Mouse (Mus musculus): Measurements from ENCODE around the gene Aqp9. TPM values are rescaled to one million over a fixed set of nuclear protein-coding genes. Genes with fewer than 3 reads are reported as not detected.

Gene Aqp9
- polyA plus RNA-seq, 1 experiment from 2014 or later, result 0.10 TPM

GRCm38 (mm10) chr9:71164353-71164752 is 4.1 kb downstream of the Aqp9 start:
- DNase-seq (ENCODE audit: low spot score), result no peak
- peaks cover 3% of the 10 kb centered on the region; the same call in 1 of the 2 replicates for H3K4me1 ChIP-seq (replicated peaks)
- no peaks in the 10 kb centered on the region for H3K36me3 ChIP-seq
- no peaks in the 10 kb centered on the region for H3K9me3 ChIP-seq
- no peak overlapping the region for H3K27ac ChIP-seq
- H3K27me3 ChIP-seq (ENCODE audit: insufficient read depth, poor library complexity, severe bottlenecking), result no peaks in the 10 kb centered on the region
- H3K4me3 ChIP-seq, result no peak overlapping the region
- 74% methylated on average over 3 of the region's 3 CpGs for WGBS

GRCm38 (mm10) chr9:71162858-71163740 is 5.4 kb downstream of the Aqp9 start:
- 75% methylated on average over 12 of the region's 12 CpGs for WGBS
- peaks cover 3% of the 10 kb centered on the region; the same call in 1 of the 2 replicates for H3K4me1 ChIP-seq (replicated peaks)
- H3K9me3 ChIP-seq, result no peaks in the 10 kb centered on the region
- DNase-seq (ENCODE audit: low spot score), result no peak
- no peaks in the 10 kb centered on the region for H3K27me3 ChIP-seq (ENCODE audit: insufficient read depth, poor library complexity, severe bottlenecking)
- no peak overlapping the region for H3K27ac ChIP-seq
- H3K36me3 ChIP-seq, result no peaks in the 10 kb centered on the region
- H3K4me3 ChIP-seq, result no peak overlapping the region

GRCm38 (mm10) chr9:71162131-71162857 is 6.2 kb downstream of the Aqp9 start:
- H3K27ac ChIP-seq, result no peak overlapping the region
- 88% methylated on average over 8 of the region's 8 CpGs for WGBS
- DNase-seq (ENCODE audit: low spot score), result no peak
- H3K9me3 ChIP-seq, result no peaks in the 10 kb centered on the region
- H3K36me3 ChIP-seq, result no peaks in the 10 kb centered on the region
- no peaks in the 10 kb centered on the region for H3K27me3 ChIP-seq (ENCODE audit: insufficient read depth, poor library complexity, severe bottlenecking)
- H3K4me1 ChIP-seq (replicated peaks), result no peaks in the 10 kb centered on the region
- no peak overlapping the region for H3K4me3 ChIP-seq

- Histone ChIP-seq H3K4me3 (no peak overlapping the region), H3K27ac (no peak overlapping the region), H3K9me3 (no peaks in the 10 kb centered on the region), H3K4me1 (replicated peaks) (0 out of 2 replicates have a peak, but pooled peaks cover 2% of the 10 kb centered on the region), H3K27me3 (ENCODE audit: insufficient read depth, poor library complexity, severe bottlenecking) (no peaks in the 10 kb centered on the region), H3K36me3 (no peaks in the 10 kb centered on the region)
- WGBS, result 91% methylated on average over 13 of the region's 13 CpGs
- no peak for DNase-seq (ENCODE audit: low spot score)
These were observed 7.4 kb downstream of the Aqp9 start for GRCm38 (mm10) chr9:71160849-71161711.

GRCm38 (mm10) chr9:71159686-71160085 is 8.8 kb downstream of the Aqp9 start:
- Histone ChIP-seq H3K27ac (no peak overlapping the region), H3K4me1 (replicated peaks) (0 out of 2 replicates have a peak, but pooled peaks cover 2% of the 10 kb centered on the region), H3K27me3 (ENCODE audit: insufficient read depth, poor library complexity, severe bottlenecking) (no peaks in the 10 kb centered on the region), H3K9me3 (no peaks in the 10 kb centered on the region), H3K4me3 (no peak overlapping the region), H3K36me3 (no peaks in the 10 kb centered on the region)
- DNase-seq (ENCODE audit: low spot score), result no peak
- WGBS, result 90% methylated on average over 5 of the region's 5 CpGs

- Histone ChIP-seq H3K36me3 (no peaks in the 10 kb centered on the region), H3K4me3 (no peak overlapping the region), H3K27ac (no peak overlapping the region), H3K9me3 (no peaks in the 10 kb centered on the region), H3K27me3 (ENCODE audit: insufficient read depth, poor library complexity, severe bottlenecking) (no peaks in the 10 kb centered on the region), H3K4me1 (replicated peaks) (0 out of 2 replicates have a peak, but pooled peaks cover 2% of the 10 kb centered on the region)
- 91% methylated on average over 7 of the region's 7 CpGs for WGBS
- no peak for DNase-seq (ENCODE audit: low spot score)
These were observed 9.3 kb downstream of the Aqp9 start for GRCm38 (mm10) chr9:71159060-71159626.

- no peak for DNase-seq (ENCODE audit: low spot score)
- Histone ChIP-seq H3K9me3 (no peaks in the 10 kb centered on the region), H3K4me3 (no peak overlapping the region), H3K4me1 (replicated peaks) (0 out of 2 replicates have a peak, but pooled peaks cover 2% of the 10 kb centered on the region), H3K27ac (no peak overlapping the region), H3K27me3 (ENCODE audit: insufficient read depth, poor library complexity, severe bottlenecking) (no peaks in the 10 kb centered on the region), H3K36me3 (no peaks in the 10 kb centered on the region)
- 92% methylated on average over 15 of the region's 15 CpGs for WGBS
These were observed 10.4 kb downstream of the Aqp9 start for GRCm38 (mm10) chr9:71157921-71158646.

- Histone ChIP-seq H3K9me3 (no peaks in the 10 kb centered on the region), H3K4me1 (replicated peaks) (0 out of 2 replicates have a peak, but pooled peaks cover 2% of the 10 kb centered on the region), H3K4me3 (no peak overlapping the region), H3K27ac (no peak overlapping the region), H3K36me3 (no peaks in the 10 kb centered on the region), H3K27me3 (ENCODE audit: insufficient read depth, poor library complexity, severe bottlenecking) (no peaks in the 10 kb centered on the region)
- DNase-seq (ENCODE audit: low spot score), result no peak
- WGBS, result 84% methylated on average over 9 of the region's 9 CpGs
These were observed 11.9 kb downstream of the Aqp9 start for GRCm38 (mm10) chr9:71156447-71157035.

- Histone ChIP-seq H3K27ac (no peak overlapping the region), H3K4me3 (no peak overlapping the region), H3K9me3 (no peaks in the 10 kb centered on the region), H3K27me3 (ENCODE audit: insufficient read depth, poor library complexity, severe bottlenecking) (no peaks in the 10 kb centered on the region), H3K4me1 (replicated peaks) (peaks cover 5% of the 10 kb centered on the region; the same call in 1 of the 2 replicates), H3K36me3 (no peaks in the 10 kb centered on the region)
- WGBS, result 81% methylated on average over 7 of the region's 7 CpGs
- no peak for DNase-seq (ENCODE audit: low spot score)
These were observed 13.0 kb downstream of the Aqp9 start for GRCm38 (mm10) chr9:71155399-71156005.

GRCm38 (mm10) chr9:71151386-71151785 is 17.1 kb downstream of the Aqp9 start:
- Histone ChIP-seq H3K27ac (no peak overlapping the region), H3K36me3 (no peaks in the 10 kb centered on the region), H3K4me1 (replicated peaks) (peaks cover 2% of the 10 kb centered on the region; the same call in 1 of the 2 replicates), H3K4me3 (no peak overlapping the region), H3K27me3 (ENCODE audit: insufficient read depth, poor library complexity, severe bottlenecking) (no peaks in the 10 kb centered on the region), H3K9me3 (no peaks in the 10 kb centered on the region)
- peak; percentile 11 for DNase-seq (ENCODE audit: low spot score)
- WGBS, result 57% methylated on average over 6 of the region's 6 CpGs

- no peak overlapping the region for H3K27ac ChIP-seq
- DNase-seq (ENCODE audit: low spot score), result no peak
- no peaks in the 10 kb centered on the region for H3K36me3 ChIP-seq
- no peak overlapping the region for H3K4me3 ChIP-seq
- peaks cover 2% of the 10 kb centered on the region; the same call in 1 of the 2 replicates for H3K4me1 ChIP-seq (replicated peaks)
- H3K9me3 ChIP-seq, result no peaks in the 10 kb centered on the region
- H3K27me3 ChIP-seq (ENCODE audit: insufficient read depth, poor library complexity, severe bottlenecking), result no peaks in the 10 kb centered on the region
- 88% methylated on average over 4 of the region's 4 CpGs for WGBS
These were observed 18.3 kb downstream of the Aqp9 start for GRCm38 (mm10) chr9:71150175-71150574.
